Mouse (Mus musculus) embryonic fibroblast, embryonic 13.5 days (primary cell): ENCODE measurements around the gene Gm7257.

Source experiments
- CTCF ChIP-seq: IDR thresholded peaks from 2 replicates; pipeline ENCODE4 v1.5.1; 2011; ENCODE audit warnings: mild to moderate bottlenecking, control low read depth, low read length, moderate library complexity, borderline replicate concordance; ENCODE audit not compliant: insufficient read depth
- POLR2A ChIP-seq: IDR thresholded peaks from 2 replicates; pipeline ENCODE4 v1.6.1; 2011; ENCODE audit warnings: low read depth, mild to moderate bottlenecking, control low read depth, low read length, moderate library complexity

DNA sequence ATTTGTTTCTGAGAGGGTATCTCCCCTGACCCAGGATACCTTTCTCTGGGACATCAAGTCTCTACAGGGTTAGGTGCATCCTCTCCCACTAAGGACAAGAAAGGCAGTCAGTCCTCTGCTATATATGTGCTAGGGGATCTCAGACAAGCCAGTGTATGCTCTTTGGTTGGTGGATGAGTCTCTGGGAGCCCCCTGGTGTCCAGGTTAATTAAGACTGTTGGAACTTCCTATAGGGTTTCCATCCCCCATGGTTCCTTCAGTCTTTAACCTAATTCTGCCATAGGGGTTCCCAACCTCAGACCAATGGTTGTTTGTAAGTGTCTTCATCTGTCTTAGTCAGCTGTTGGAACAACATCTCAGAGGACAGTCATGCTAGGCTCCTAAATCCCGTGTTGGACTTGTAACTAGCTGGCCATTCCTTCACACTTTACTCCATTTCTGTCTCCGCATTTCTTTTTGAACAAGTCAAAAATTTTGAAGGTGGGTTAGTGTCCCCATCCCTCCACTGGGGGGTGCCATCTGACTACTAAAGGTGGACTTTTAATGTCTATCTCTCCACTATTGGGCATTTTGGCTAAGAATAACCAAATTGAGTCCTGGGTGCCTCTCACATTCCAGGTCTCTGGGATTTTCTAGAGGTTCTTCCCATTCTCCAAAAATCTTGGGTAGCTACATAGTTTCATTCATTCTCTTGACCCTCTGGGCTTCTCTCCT lies 3.5 kb downstream of the Gm7257 start:
- TF ChIP-seq CTCF (no peak), POLR2A (no peak)
